Mouse (Mus musculus): ENCODE measurements around the gene Krt71. TPM values are rescaled to one million over a fixed set of nuclear protein-coding genes. Genes with fewer than 3 reads are reported as not detected.

Gene Krt71
- polyA plus RNA-seq (2012): not detected in 2 replicates

GRCm38 (mm10) chr15:101742711-101743110, at the start of gene Krt71:
TSS of gene Krt71 (minus strand) at chr15:101743109.
- TF ChIP-seq GATA1 (IDR thresholded peaks at IDR 0.05; ENCODE audit: low read length): no peak

GRCm38 (mm10) chr15:101790867-101791266, 48.0 kb upstream of the Krt71 start:
- TF ChIP-seq GATA1 (IDR thresholded peaks at IDR 0.05; ENCODE audit: low read length): no peak

- TF ChIP-seq GATA1 (IDR thresholded peaks at IDR 0.05; ENCODE audit: low read length): no peak
These were observed 43.5 kb upstream of the Krt71 start, which contains the start of gene Krt72 for GRCm38 (mm10) chr15:101786360-101786759. TSS of gene Krt72 (minus strand) at chr15:101786460.

GRCm38 (mm10) chr15:101773420-101773819, 30.5 kb upstream of the Krt71 start:
- no peak for TF ChIP-seq GATA1 (IDR thresholded peaks at IDR 0.05; ENCODE audit: low read length)

GRCm38 (mm10) chr15:101772711-101773081, 29.8 kb upstream of the Krt71 start:
- TF ChIP-seq GATA1 (IDR thresholded peaks at IDR 0.05; ENCODE audit: low read length): no peak

- TF ChIP-seq GATA1 (IDR thresholded peaks at IDR 0.05; ENCODE audit: low read length): no peak
These were observed 29.3 kb upstream of the Krt71 start for GRCm38 (mm10) chr15:101772080-101772710.

GRCm38 (mm10) chr15:101770226-101770625, 27.3 kb upstream of the Krt71 start:
- no peak for TF ChIP-seq GATA1 (IDR thresholded peaks at IDR 0.05; ENCODE audit: low read length)

- TF ChIP-seq GATA1 (IDR thresholded peaks at IDR 0.05; ENCODE audit: low read length): no peak
These were observed 5.1 kb downstream of the Krt71 start for GRCm38 (mm10) chr15:101737786-101738185.

- no peak for TF ChIP-seq GATA1 (IDR thresholded peaks at IDR 0.05; ENCODE audit: low read length)
These were observed 12.3 kb downstream of the Krt71 start for GRCm38 (mm10) chr15:101730653-101731052.

- TF ChIP-seq GATA1 (IDR thresholded peaks at IDR 0.05; ENCODE audit: low read length): no peak
These were observed 18.2 kb downstream of the Krt71 start for GRCm38 (mm10) chr15:101724686-101725085.

- no peak for TF ChIP-seq GATA1 (IDR thresholded peaks at IDR 0.05; ENCODE audit: low read length)
These were observed 27.1 kb downstream of the Krt71 start for GRCm38 (mm10) chr15:101715831-101716230.

- no peak for TF ChIP-seq GATA1 (IDR thresholded peaks at IDR 0.05; ENCODE audit: low read length)
These were observed 28.6 kb downstream of the Krt71 start for GRCm38 (mm10) chr15:101714356-101714755.

- TF ChIP-seq GATA1 (IDR thresholded peaks at IDR 0.05; ENCODE audit: low read length): no peak
These were observed 29.2 kb downstream of the Krt71 start for GRCm38 (mm10) chr15:101713731-101714130.

GRCm38 (mm10) chr15:101712720-101713119, 30.2 kb downstream of the Krt71 start, which contains the start of gene Krt5:
TSS of gene Krt5 (minus strand) at chr15:101712898.
- TF ChIP-seq GATA1 (IDR thresholded peaks at IDR 0.05; ENCODE audit: low read length): no peak

GRCm38 (mm10) chr15:101708683-101709082, 34.2 kb downstream of the Krt71 start:
- no peak for TF ChIP-seq GATA1 (IDR thresholded peaks at IDR 0.05; ENCODE audit: low read length)

- TF ChIP-seq GATA1 (IDR thresholded peaks at IDR 0.05; ENCODE audit: low read length): no peak
These were observed 35.5 kb downstream of the Krt71 start for GRCm38 (mm10) chr15:101707454-101707853.

GRCm38 (mm10) chr15:101704066-101704465, 38.8 kb downstream of the Krt71 start:
- no peak for TF ChIP-seq GATA1 (IDR thresholded peaks at IDR 0.05; ENCODE audit: low read length)
